Mouse (Mus musculus): Measurements from ENCODE around the gene Tnrc18.

Gene Tnrc18

DNA sequence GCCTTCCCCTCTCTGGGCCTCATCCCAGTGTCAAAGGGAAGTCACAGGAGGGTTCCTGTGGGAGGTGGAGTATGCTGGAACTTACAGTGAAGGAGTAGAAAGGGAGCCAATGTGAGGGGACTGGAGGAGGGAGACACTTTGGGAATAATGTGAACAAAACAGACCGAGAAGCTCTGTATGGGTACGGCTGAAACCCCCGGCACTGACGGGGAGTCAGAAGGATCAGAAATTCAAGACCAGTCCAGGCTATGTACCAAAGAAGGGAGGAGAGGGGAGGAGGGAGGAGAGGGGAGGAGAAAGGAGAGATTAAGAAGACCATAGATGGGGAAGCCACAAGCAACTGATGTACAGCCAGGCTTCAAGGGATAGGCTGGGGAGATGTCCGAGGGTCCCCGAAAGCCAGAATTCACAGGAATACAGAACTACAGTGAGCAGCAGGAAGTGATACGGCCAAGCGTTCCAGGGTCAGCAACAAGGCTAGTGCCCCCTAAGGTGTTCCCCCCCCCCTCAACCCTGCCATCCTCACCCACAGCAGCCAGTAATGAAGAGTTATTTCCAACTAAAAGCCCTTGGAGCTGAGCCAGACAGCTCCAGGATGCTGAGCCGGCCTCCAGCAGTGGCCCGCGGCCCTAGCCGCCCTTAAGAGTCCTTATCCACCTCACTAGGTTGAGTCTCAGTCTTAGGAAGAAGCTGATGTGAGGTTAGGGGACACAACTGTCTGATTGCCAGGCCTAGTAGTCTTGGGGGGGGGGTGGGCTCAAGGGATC, 124.3 kb downstream of the Tnrc18 start:
- DNase-seq (ENCODE audit: low read depth, low spot score), result no peak

- DNase-seq (ENCODE audit: low read depth, low spot score), result no peak
These were observed 125.2 kb downstream of the Tnrc18 start, which contains the start of gene Slc29a4 for GRCm38 (mm10) chr5:142692248-142692647. Slc29a4 (plus strand) TSS chr5:142692512.

DNA sequence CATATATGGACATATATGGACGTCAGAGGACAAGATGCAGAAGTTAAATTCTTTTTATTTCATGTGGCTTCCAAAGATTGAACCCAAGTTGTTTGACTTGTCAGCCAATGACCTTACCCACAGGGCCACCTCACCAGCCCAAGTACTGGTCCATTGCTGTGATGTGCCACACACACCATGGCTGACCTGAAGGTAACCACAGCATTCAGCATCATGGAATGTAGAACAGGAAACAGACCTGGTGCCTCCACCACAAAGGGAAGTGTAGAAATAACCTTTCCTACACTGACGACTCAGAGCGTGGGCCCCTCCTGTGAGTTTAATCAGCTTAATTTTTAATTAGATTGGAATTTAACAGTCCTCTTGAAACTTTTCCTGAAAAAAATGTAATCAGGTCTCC, 127.1 kb downstream of the Tnrc18 start:
- no peak for DNase-seq (ENCODE audit: low read depth, low spot score)

DNA sequence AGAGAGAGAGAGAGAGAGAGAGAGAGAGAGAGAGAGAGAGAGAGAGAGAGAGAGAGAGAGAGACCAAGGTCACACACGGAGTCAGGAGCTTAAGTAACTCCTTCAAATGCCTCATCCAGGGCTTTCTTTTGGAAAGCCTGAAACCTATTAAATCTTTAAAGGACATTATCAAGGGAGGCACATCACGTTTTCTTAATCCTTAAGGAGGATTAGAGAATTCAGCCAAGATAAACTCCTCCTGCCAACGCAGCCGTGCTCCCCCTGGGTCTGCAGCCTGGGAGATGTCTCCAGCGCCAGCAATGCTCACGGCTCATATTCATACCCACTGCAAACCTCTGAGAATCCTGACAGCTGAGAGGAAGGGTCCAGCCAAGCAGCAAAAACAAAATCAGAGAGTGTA, 128.6 kb downstream of the Tnrc18 start:
- no peak for DNase-seq (ENCODE audit: low read depth, low spot score)

DNA sequence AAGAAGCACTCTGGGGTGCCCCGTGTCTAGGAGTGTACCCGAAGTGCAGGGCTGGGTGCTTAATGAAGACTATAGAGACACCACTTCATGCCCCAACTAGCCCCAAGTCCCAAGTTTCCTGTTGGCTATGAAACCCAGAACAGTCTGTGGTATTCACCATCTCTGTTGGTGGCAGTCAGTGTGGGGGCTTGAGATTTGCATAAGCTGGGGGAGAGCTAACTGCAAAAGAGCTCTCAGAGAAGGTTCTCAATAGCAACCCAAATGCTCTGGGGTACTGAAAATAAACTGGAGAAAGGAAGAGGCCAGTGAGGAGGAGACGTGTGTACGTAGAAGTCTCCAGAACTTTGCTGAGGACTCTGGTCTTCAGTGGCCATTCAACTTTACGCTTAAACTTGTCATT, 134.9 kb downstream of the Tnrc18 start:
- no peak for DNase-seq (ENCODE audit: low read depth, low spot score)

GRCm38 (mm10) chr5:142681911-142682310, 135.6 kb downstream of the Tnrc18 start:
- DNase-seq (ENCODE audit: low read depth, low spot score), result no peak

GRCm38 (mm10) chr5:142679065-142679464, 138.4 kb downstream of the Tnrc18 start:
- DNase-seq (ENCODE audit: low read depth, low spot score), result no peak

DNA sequence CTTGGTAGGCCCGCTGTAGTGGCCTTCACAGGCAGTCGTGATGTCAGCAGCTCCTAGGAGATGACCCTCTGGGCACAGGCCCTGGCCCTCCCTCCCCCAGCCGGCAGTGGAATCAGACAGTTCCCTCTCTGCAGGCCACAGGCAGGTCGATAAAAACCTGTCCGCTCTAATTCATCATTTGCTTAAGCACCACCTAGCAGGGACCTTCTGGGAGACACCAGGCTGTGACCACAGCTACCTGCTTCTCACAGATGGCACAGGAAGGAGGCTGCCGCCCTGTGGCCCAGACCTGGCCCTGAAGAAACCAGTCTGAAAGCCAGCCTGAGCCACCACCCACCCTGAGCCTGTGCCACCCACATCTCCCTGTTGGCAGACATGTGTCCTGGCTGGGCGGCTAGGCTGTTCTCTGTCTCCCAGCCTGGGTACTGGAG, 139.3 kb downstream of the Tnrc18 start:
- DNase-seq (ENCODE audit: low read depth, low spot score), result no peak

Data from retina, adult 2 months (tissue).